Mouse (Mus musculus): ENCODE measurements at regions not wholly inside any gene's neighbourhood (a gene's known extent, or its start where the extent isn't known, plus 50 kb on each side); places are given as distances from the start of the nearest gene placed in this dataset.

- Histone ChIP-seq H3K27ac (ENCODE audit: insufficient read depth, low read depth, low read length) (no peak overlapping the region), H3K4me3 (ENCODE audit: insufficient read depth, low read length) (no peak overlapping the region), H3K4me1 (ENCODE audit: control insufficient read depth, insufficient read depth, low read length) (peaks cover 8% of the 10 kb centered on the region)
- no peak for TF ChIP-seq CTCF (IDR thresholded peaks at IDR 0.05; ENCODE audit: low read depth, low read length)
- no peak for TF ChIP-seq POLR2A (IDR thresholded peaks at IDR 0.05; ENCODE audit: borderline replicate concordance, low read depth, low read length)
Measured at GRCm38 (mm10) chr14:76964046-76964445, 72.5 kb upstream of the Ccdc122 start.

- no peak for TF ChIP-seq POLR2A (IDR thresholded peaks at IDR 0.05; ENCODE audit: borderline replicate concordance, low read depth, low read length)
- TF ChIP-seq CTCF (IDR thresholded peaks at IDR 0.05; ENCODE audit: low read depth, low read length): no peak
- no peak overlapping the region for H3K4me3 ChIP-seq (ENCODE audit: insufficient read depth, low read length)
- H3K27ac ChIP-seq (ENCODE audit: insufficient read depth, low read depth, low read length): no peak overlapping the region
- H3K4me1 ChIP-seq (ENCODE audit: control insufficient read depth, insufficient read depth, low read length): no peaks in the 10 kb centered on the region; the same call in 1 of the 2 replicates
Measured at GRCm38 (mm10) chr14:76958875-76959274, 77.7 kb upstream of the Ccdc122 start.

GRCm38 (mm10) chr14:76957136-76957535 is 79.4 kb upstream of the Ccdc122 start:
- H3K4me1 ChIP-seq (ENCODE audit: control insufficient read depth, insufficient read depth, low read length): peaks cover under 1% of the 10 kb centered on the region
- H3K4me3 ChIP-seq (ENCODE audit: insufficient read depth, low read length): no peak overlapping the region
- TF ChIP-seq CTCF (IDR thresholded peaks at IDR 0.05; ENCODE audit: low read depth, low read length) (no peak), POLR2A (IDR thresholded peaks at IDR 0.05; ENCODE audit: borderline replicate concordance, low read depth, low read length) (no peak)
- no peak overlapping the region for H3K27ac ChIP-seq (ENCODE audit: insufficient read depth, low read depth, low read length)

GRCm38 (mm10) chr14:76953171-76953570 is 83.4 kb upstream of the Ccdc122 start:
- TF ChIP-seq POLR2A (IDR thresholded peaks at IDR 0.05; ENCODE audit: borderline replicate concordance, low read depth, low read length) (no peak), CTCF (IDR thresholded peaks at IDR 0.05; ENCODE audit: low read depth, low read length) (no peak)
- peaks cover 11% of the 10 kb centered on the region for H3K4me1 ChIP-seq (ENCODE audit: control insufficient read depth, insufficient read depth, low read length)
- H3K4me3 ChIP-seq (ENCODE audit: insufficient read depth, low read length): no peak overlapping the region
- no peak overlapping the region for H3K27ac ChIP-seq (ENCODE audit: insufficient read depth, low read depth, low read length)

GRCm38 (mm10) chr14:76951450-76951849 is 85.1 kb upstream of the Ccdc122 start:
- H3K27ac ChIP-seq (ENCODE audit: insufficient read depth, low read depth, low read length): no peak overlapping the region
- H3K4me1 ChIP-seq (ENCODE audit: control insufficient read depth, insufficient read depth, low read length): peaks cover 11% of the 10 kb centered on the region
- TF ChIP-seq POLR2A (IDR thresholded peaks at IDR 0.05; ENCODE audit: borderline replicate concordance, low read depth, low read length): no peak
- no peak for TF ChIP-seq CTCF (IDR thresholded peaks at IDR 0.05; ENCODE audit: low read depth, low read length)
- no peak overlapping the region for H3K4me3 ChIP-seq (ENCODE audit: insufficient read depth, low read length)

GRCm38 (mm10) chr14:76949388-76949787 is 87.2 kb upstream of the Ccdc122 start:
- Histone ChIP-seq H3K4me3 (ENCODE audit: insufficient read depth, low read length) (no peak overlapping the region), H3K27ac (ENCODE audit: insufficient read depth, low read depth, low read length) (no peak overlapping the region), H3K4me1 (ENCODE audit: control insufficient read depth, insufficient read depth, low read length) (peaks cover 11% of the 10 kb centered on the region)
- TF ChIP-seq CTCF (IDR thresholded peaks at IDR 0.05; ENCODE audit: low read depth, low read length) (no peak), POLR2A (IDR thresholded peaks at IDR 0.05; ENCODE audit: borderline replicate concordance, low read depth, low read length) (no peak)

- Histone ChIP-seq H3K27ac (ENCODE audit: insufficient read depth, low read depth, low read length) (no peak overlapping the region), H3K4me3 (ENCODE audit: insufficient read depth, low read length) (no peak overlapping the region), H3K4me1 (ENCODE audit: control insufficient read depth, insufficient read depth, low read length) (peaks cover 11% of the 10 kb centered on the region)
- no peak for TF ChIP-seq CTCF (IDR thresholded peaks at IDR 0.05; ENCODE audit: low read depth, low read length)
- TF ChIP-seq POLR2A (IDR thresholded peaks at IDR 0.05; ENCODE audit: borderline replicate concordance, low read depth, low read length): no peak
Measured at GRCm38 (mm10) chr14:76948948-76949347, 87.6 kb upstream of the Ccdc122 start.

- no peak for TF ChIP-seq CTCF (IDR thresholded peaks at IDR 0.05; ENCODE audit: low read depth, low read length)
- TF ChIP-seq POLR2A (IDR thresholded peaks at IDR 0.05; ENCODE audit: borderline replicate concordance, low read depth, low read length): no peak
- Histone ChIP-seq H3K4me1 (ENCODE audit: control insufficient read depth, insufficient read depth, low read length) (peaks cover 11% of the 10 kb centered on the region), H3K27ac (ENCODE audit: insufficient read depth, low read depth, low read length) (no peak overlapping the region), H3K4me3 (ENCODE audit: insufficient read depth, low read length) (no peak overlapping the region)
Measured at GRCm38 (mm10) chr14:76948481-76948880, 88.1 kb upstream of the Ccdc122 start.

GRCm38 (mm10) chr14:76947148-76947547 is 89.4 kb upstream of the Ccdc122 start:
- TF ChIP-seq POLR2A (IDR thresholded peaks at IDR 0.05; ENCODE audit: borderline replicate concordance, low read depth, low read length) (no peak), CTCF (IDR thresholded peaks at IDR 0.05; ENCODE audit: low read depth, low read length) (no peak)
- Histone ChIP-seq H3K27ac (ENCODE audit: insufficient read depth, low read depth, low read length) (no peak overlapping the region), H3K4me3 (ENCODE audit: insufficient read depth, low read length) (no peak overlapping the region), H3K4me1 (ENCODE audit: control insufficient read depth, insufficient read depth, low read length) (peaks cover 10% of the 10 kb centered on the region)

- H3K4me1 ChIP-seq (ENCODE audit: control insufficient read depth, insufficient read depth, low read length): peaks cover 2% of the 10 kb centered on the region; the same call in 1 of the 2 replicates
- TF ChIP-seq CTCF (IDR thresholded peaks at IDR 0.05; ENCODE audit: low read depth, low read length) (no peak), POLR2A (IDR thresholded peaks at IDR 0.05; ENCODE audit: borderline replicate concordance, low read depth, low read length) (no peak)
- H3K27ac ChIP-seq (ENCODE audit: insufficient read depth, low read depth, low read length): no peak overlapping the region
- no peak overlapping the region for H3K4me3 ChIP-seq (ENCODE audit: insufficient read depth, low read length)
Measured at GRCm38 (mm10) chr14:76945626-76946025, 90.9 kb upstream of the Ccdc122 start.

Data from bone marrow macrophage, adult 2 months (primary cell).